Mouse (Mus musculus): ENCODE data around the gene Kcnj6.

GRCm38 (mm10) chr16:94758606-94759005 lies 238.9 kb downstream of the Kcnj6 start:
- TF ChIP-seq CTCF (IDR thresholded peaks at IDR 0.05; ENCODE audit: borderline replicate concordance, control insufficient read depth, extremely low read depth, insufficient read depth, low read length, poor library complexity) (no peak), POLR2A (IDR thresholded peaks at IDR 0.05; ENCODE audit: control insufficient read depth, extremely low read depth, insufficient read depth, low read length, poor library complexity) (no peak)

All from thymus, adult 2 months (tissue).